Mouse (Mus musculus): ENCODE results near the gene Nfkb1.

Nfkb1 gene

GRCm38 (mm10) chr3:135702658-135703057 is 11.3 kb upstream of the Nfkb1 start:
- DNase-seq (ENCODE audit: low read depth, low spot score) = no peak

GRCm38 (mm10) chr3:135699523-135700264 is 8.3 kb upstream of the Nfkb1 start:
- no peak for DNase-seq (ENCODE audit: low read depth, low spot score)

GRCm38 (mm10) chr3:135698466-135698975 is 7.2 kb upstream of the Nfkb1 start:
- DNase-seq (ENCODE audit: low read depth, low spot score) = no peak

- DNase-seq (ENCODE audit: low read depth, low spot score) = no peak
Observed at GRCm38 (mm10) chr3:135696262-135696661, 4.9 kb upstream of the Nfkb1 start.

GRCm38 (mm10) chr3:135692999-135693398 is 1.7 kb upstream of the Nfkb1 start:
- DNase-seq (ENCODE audit: low read depth, low spot score) = no peak

- DNase-seq (ENCODE audit: low read depth, low spot score) = no peak
Observed at GRCm38 (mm10) chr3:135690568-135691190, 668 bp downstream of the Nfkb1 start.

- DNase-seq (ENCODE audit: low read depth, low spot score) = no peak
Observed at GRCm38 (mm10) chr3:135689773-135690567, 1.4 kb downstream of the Nfkb1 start.

GRCm38 (mm10) chr3:135688970-135689772 is 2.2 kb downstream of the Nfkb1 start:
- no peak for DNase-seq (ENCODE audit: low read depth, low spot score)

- no peak for DNase-seq (ENCODE audit: low read depth, low spot score)
Observed at GRCm38 (mm10) chr3:135687965-135688364, 3.4 kb downstream of the Nfkb1 start.

- no peak for DNase-seq (ENCODE audit: low read depth, low spot score)
Observed at GRCm38 (mm10) chr3:135686419-135686818, 4.9 kb downstream of the Nfkb1 start.

- no peak for DNase-seq (ENCODE audit: low read depth, low spot score)
Observed at GRCm38 (mm10) chr3:135683275-135683674, 8.1 kb downstream of the Nfkb1 start.

GRCm38 (mm10) chr3:135682240-135682639 is 9.1 kb downstream of the Nfkb1 start:
- no peak for DNase-seq (ENCODE audit: low read depth, low spot score)

- no peak for DNase-seq (ENCODE audit: low read depth, low spot score)
Observed at GRCm38 (mm10) chr3:135681272-135681783, 10.0 kb downstream of the Nfkb1 start.

GRCm38 (mm10) chr3:135680213-135680843 is 11.0 kb downstream of the Nfkb1 start:
- DNase-seq (ENCODE audit: low read depth, low spot score) = no peak

GRCm38 (mm10) chr3:135677064-135677463 is 14.3 kb downstream of the Nfkb1 start:
- no peak for DNase-seq (ENCODE audit: low read depth, low spot score)

GRCm38 (mm10) chr3:135676364-135676763 is 15.0 kb downstream of the Nfkb1 start:
- no peak for DNase-seq (ENCODE audit: low read depth, low spot score)

GRCm38 (mm10) chr3:135675480-135675879 is 15.9 kb downstream of the Nfkb1 start:
- DNase-seq (ENCODE audit: low read depth, low spot score) = no peak

- DNase-seq (ENCODE audit: low read depth, low spot score) = no peak
Observed at GRCm38 (mm10) chr3:135674716-135675392, 16.5 kb downstream of the Nfkb1 start.

GRCm38 (mm10) chr3:135673695-135674094 is 17.7 kb downstream of the Nfkb1 start:
- no peak for DNase-seq (ENCODE audit: low read depth, low spot score)

- DNase-seq (ENCODE audit: low read depth, low spot score) = no peak
Observed at GRCm38 (mm10) chr3:135673041-135673440, 18.3 kb downstream of the Nfkb1 start.
